Mouse (Mus musculus): ENCODE measurements around the gene 1700028K03Rik. TPM values are rescaled to one million over a fixed set of nuclear protein-coding genes. Genes with fewer than 3 reads are reported as not detected.

1700028K03Rik gene
- 0.08 and 0.17 TPM in 2 replicates for polyA plus RNA-seq (2015; fragmentation: Nextera tagmentation; extraction: Ambion mirVana)

DNA sequence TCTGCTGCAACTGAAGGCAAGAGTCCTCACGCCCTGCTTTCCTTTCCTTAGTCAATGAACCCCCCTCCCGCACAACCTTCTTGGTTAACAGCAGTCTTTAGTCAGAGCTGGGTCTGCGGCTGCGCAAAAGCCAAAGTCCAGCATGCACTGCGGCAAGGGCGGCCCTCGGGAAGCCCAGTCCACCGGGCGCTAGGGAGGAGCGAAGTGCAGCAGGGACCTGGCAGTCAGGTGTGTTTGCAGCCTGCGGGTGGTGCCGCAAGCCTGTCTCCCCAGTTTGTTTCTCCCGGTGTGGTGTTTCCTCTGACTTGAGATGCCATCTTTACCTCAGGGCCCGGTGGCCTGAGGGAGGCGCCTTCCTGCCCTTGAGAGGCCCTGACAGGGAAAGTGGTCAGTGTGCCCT, at the start of gene 1700028K03Rik:
Gene 1700028K03Rik (plus strand): TSS at position 129 of the 400 bp plus-strand sequence.
- Histone ChIP-seq H3K27ac (replicated peaks) (no peak within 1 kb of the TSS), H3K4me1 (replicated peaks) (no peaks in the 10 kb centered on the region), H3K36me3 (no peaks in the 10 kb centered on the region), H3K4me3 (no peak within 1 kb of the TSS), H3K4me2 (no peak within 1 kb of the TSS), H3K9me3 (no peaks in the 10 kb centered on the region), H3K27me3 (no peaks in the 10 kb centered on the region), H3K9ac (no peak within 1 kb of the TSS)
- 76% methylated on average over 15 of the region's 15 CpGs for WGBS
- ATAC-seq (ENCODE audit: low read depth): no peak

DNA sequence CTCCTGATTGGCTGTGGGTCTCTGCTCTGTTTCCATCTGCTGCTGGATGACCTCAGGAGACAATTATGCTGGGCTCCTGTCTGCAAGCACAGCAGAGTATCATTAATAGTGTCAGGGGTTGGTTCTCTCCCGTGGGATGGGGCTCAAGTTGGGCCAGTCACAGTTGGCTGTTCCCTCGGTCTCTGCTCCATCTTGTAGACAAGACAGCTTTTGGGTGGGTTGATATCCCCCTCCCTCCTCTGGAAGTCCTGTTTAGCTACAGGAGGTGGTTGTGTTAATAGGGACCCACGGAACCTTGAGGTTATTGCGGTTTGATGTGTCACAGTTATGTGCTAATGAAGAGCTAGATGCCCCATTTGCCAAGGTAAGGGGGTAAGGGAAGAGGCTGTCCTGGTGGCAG, 45.5 kb upstream of the 1700028K03Rik start:
- no peak for ATAC-seq (ENCODE audit: low read depth)
- no peaks in the 10 kb centered on the region for H3K4me1 ChIP-seq (replicated peaks)
- no peak overlapping the region for H3K27ac ChIP-seq (replicated peaks)
- no peak overlapping the region for H3K4me2 ChIP-seq
- H3K27me3 ChIP-seq: no peaks in the 10 kb centered on the region
- H3K36me3 ChIP-seq: no peaks in the 10 kb centered on the region
- H3K4me3 ChIP-seq: no peak overlapping the region
- no peak overlapping the region for H3K9ac ChIP-seq
- no peaks in the 10 kb centered on the region for H3K9me3 ChIP-seq
- 72% methylated on average over 4 of the region's 4 CpGs for WGBS

GRCm38 (mm10) chr5:107491036-107491435, 43.5 kb upstream of the 1700028K03Rik start:
- H3K27ac ChIP-seq (replicated peaks): no peak overlapping the region
- no peak overlapping the region for H3K4me2 ChIP-seq
- H3K9ac ChIP-seq: no peak overlapping the region
- WGBS: 76% methylated on average over 9 of the region's 9 CpGs
- no peaks in the 10 kb centered on the region for H3K27me3 ChIP-seq
- ATAC-seq (ENCODE audit: low read depth): no peak
- H3K9me3 ChIP-seq: no peaks in the 10 kb centered on the region; the same call in 1 of the 2 replicates
- no peaks in the 10 kb centered on the region for H3K4me1 ChIP-seq (replicated peaks)
- H3K36me3 ChIP-seq: no peaks in the 10 kb centered on the region
- no peak overlapping the region for H3K4me3 ChIP-seq

- Histone ChIP-seq H3K27ac (replicated peaks) (no peak overlapping the region), H3K4me1 (replicated peaks) (no peaks in the 10 kb centered on the region), H3K9me3 (no peaks in the 10 kb centered on the region; the same call in 1 of the 2 replicates), H3K36me3 (no peaks in the 10 kb centered on the region), H3K27me3 (no peaks in the 10 kb centered on the region), H3K4me3 (no peak overlapping the region), H3K4me2 (no peak overlapping the region), H3K9ac (no peak overlapping the region)
- WGBS: 92% methylated on average over 2 of the region's 2 CpGs
- no peak for ATAC-seq (ENCODE audit: low read depth)
Observed at GRCm38 (mm10) chr5:107492471-107492870, 42.0 kb upstream of the 1700028K03Rik start.

- H3K4me1 ChIP-seq (replicated peaks): peaks cover 16% of the 10 kb centered on the region
- H3K4me3 ChIP-seq: no peak overlapping the region
- H3K27ac ChIP-seq (replicated peaks): no peak overlapping the region
- H3K9ac ChIP-seq: no peak overlapping the region
- H3K4me2 ChIP-seq: no peak overlapping the region
- H3K36me3 ChIP-seq: no peaks in the 10 kb centered on the region
- no peaks in the 10 kb centered on the region; the same call in 1 of the 2 replicates for H3K9me3 ChIP-seq
- 94% methylated on average over 5 of the region's 5 CpGs for WGBS
- no peaks in the 10 kb centered on the region for H3K27me3 ChIP-seq
- ATAC-seq (ENCODE audit: low read depth): no peak
Observed at GRCm38 (mm10) chr5:107494759-107495158, 39.8 kb upstream of the 1700028K03Rik start.

GRCm38 (mm10) chr5:107496047-107496446, 38.5 kb upstream of the 1700028K03Rik start:
- Histone ChIP-seq H3K36me3 (0 out of 2 replicates have a peak, but pooled peaks cover 1% of the 10 kb centered on the region), H3K4me3 (no peak overlapping the region), H3K9me3 (no peaks in the 10 kb centered on the region; the same call in 1 of the 2 replicates), H3K9ac (no peak overlapping the region), H3K27ac (replicated peaks) (no peak overlapping the region), H3K4me1 (replicated peaks) (peaks cover 20% of the 10 kb centered on the region), H3K27me3 (no peaks in the 10 kb centered on the region), H3K4me2 (no peak overlapping the region)
- 82% methylated on average over 2 of the region's 2 CpGs for WGBS
- ATAC-seq (ENCODE audit: low read depth): no peak

DNA sequence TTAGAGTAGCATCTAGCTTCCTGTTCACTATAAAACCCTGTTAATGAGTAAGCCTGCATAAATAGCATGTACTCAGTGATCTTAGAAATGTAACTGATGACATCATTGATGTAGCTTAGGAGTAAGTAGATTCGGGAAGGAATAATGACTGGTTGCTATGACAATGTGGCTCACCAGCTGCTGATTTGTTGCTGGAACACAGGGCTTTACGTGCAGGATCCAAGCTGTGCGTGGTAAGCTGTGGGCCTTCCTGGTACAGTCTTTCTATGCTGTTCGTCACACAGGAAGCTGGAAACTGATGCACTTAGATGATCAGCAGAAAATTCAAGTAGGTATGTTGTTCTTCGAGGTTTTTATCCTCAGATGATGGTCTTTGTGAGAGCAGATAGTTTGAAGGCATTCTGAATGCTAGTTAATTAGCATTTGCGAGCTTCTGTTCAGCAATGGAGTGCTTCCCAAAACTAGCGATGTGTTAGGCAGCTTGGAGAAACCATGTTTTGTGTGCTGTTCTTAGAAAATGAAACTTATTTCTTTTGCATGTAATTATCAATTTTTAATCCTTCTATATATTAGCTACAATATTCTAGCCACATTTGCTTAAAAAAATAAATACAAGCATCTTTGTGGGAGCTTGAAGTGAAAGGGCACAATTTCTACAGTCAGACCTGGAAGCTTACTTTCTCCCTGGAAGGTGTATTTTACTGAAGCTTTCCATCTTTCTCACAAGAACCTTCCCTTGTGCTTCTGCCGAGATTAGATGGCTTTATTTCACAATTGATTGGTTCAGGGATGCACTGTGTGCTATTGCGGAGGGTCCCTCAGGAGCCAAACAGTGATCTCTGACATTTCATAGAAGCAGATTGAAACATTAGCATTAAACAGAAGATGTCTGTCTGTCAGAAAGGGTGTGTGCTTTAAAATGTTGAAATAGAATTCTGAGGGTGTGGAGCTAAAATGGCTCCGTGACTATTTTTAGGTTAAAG, 36.7 kb upstream of the 1700028K03Rik start:
- peaks cover 20% of the 10 kb centered on the region for H3K4me1 ChIP-seq (replicated peaks)
- WGBS: 42% methylated on average over 10 of the region's 10 CpGs
- no peaks in the 10 kb centered on the region for H3K27me3 ChIP-seq
- H3K36me3 ChIP-seq: 0 out of 2 replicates have a peak, but pooled peaks cover 6% of the 10 kb centered on the region
- H3K9ac ChIP-seq: peak overlapping the region; percentile 59
- peak overlapping the region; percentile 89 for H3K27ac ChIP-seq (replicated peaks)
- H3K4me3 ChIP-seq: peak overlapping the region; percentile 32
- ATAC-seq (ENCODE audit: low read depth): peak; percentile 94
- no peaks in the 10 kb centered on the region; the same call in 1 of the 2 replicates for H3K9me3 ChIP-seq
- H3K4me2 ChIP-seq: peak overlapping the region; percentile 51

- peaks cover 12% of the 10 kb centered on the region; the same call in 1 of the 2 replicates for H3K36me3 ChIP-seq
- 0 out of 2 replicates have a peak overlapping the region, but pooled peaks have one; percentile 89 for H3K27ac ChIP-seq (replicated peaks)
- no peaks in the 10 kb centered on the region for H3K27me3 ChIP-seq
- ATAC-seq (ENCODE audit: low read depth): no peak
- peak overlapping the region; percentile 51 for H3K4me2 ChIP-seq
- H3K9ac ChIP-seq: peak overlapping the region; percentile 59
- peak overlapping the region; percentile 32 for H3K4me3 ChIP-seq
- H3K4me1 ChIP-seq (replicated peaks): peaks cover 20% of the 10 kb centered on the region
- H3K9me3 ChIP-seq: no peaks in the 10 kb centered on the region; the same call in 1 of the 2 replicates
- WGBS: 60% methylated on average over 5 of the region's 5 CpGs
Observed at GRCm38 (mm10) chr5:107498806-107499310, 35.7 kb upstream of the 1700028K03Rik start.

DNA sequence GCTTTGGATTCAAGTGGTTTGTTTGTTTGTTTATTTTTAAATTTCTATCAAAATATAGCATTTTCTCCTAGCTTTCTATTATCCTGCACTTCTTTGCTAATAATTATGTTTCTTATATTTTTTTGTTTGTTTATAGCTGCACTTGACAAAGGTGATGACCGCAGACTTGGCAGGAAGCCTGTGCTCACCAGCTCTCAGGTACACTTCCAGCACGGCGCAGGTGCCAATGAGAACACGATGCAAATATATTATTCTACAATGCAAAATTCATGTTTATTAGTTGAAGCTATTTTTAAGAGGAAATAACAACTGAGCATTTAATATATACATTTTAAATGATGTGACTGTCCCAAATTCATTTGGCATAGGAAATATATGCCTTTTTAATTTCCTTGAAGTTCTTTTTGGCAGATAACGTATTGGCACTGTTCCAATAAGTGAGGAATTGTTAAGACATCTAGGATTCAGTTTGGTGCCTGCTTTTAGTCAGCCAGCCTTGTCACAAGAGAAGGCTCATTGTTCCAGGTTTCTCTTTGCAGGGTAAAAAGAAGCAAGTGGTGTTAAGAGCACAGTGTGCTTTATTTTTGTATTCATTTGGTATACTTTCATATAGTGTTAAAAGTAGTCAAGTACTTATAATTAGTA, 34.5 kb upstream of the 1700028K03Rik start:
- no peaks in the 10 kb centered on the region for H3K9me3 ChIP-seq
- ATAC-seq (ENCODE audit: low read depth): no peak
- 87% methylated on average over 5 of the region's 5 CpGs for WGBS
- no peak overlapping the region for H3K4me3 ChIP-seq
- peaks cover 21% of the 10 kb centered on the region for H3K36me3 ChIP-seq
- H3K9ac ChIP-seq: no peak overlapping the region
- H3K27ac ChIP-seq (replicated peaks): no peak overlapping the region
- peaks cover 20% of the 10 kb centered on the region for H3K4me1 ChIP-seq (replicated peaks)
- H3K4me2 ChIP-seq: no peak overlapping the region
- no peaks in the 10 kb centered on the region for H3K27me3 ChIP-seq

DNA sequence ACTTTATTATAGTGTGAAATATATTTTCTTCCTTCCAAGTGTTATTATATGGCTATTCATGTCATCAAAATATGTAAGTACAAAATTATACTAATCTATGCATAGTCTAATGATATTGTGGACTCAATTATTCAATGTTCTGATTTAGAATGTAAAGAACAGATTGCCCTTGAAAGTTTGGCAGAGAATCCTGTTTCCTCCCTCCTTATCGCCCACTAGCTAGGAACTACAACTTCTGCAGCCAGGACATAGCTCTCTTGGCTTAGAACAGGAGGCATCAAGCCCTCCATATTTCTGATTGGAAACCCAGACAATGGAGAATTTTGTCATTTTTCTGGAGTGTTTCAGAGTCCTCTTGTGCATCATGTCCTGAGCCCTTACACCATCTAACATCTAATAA, 33.8 kb upstream of the 1700028K03Rik start:
- WGBS: 94% methylated on average over 1 of the region's 1 CpGs
- ATAC-seq (ENCODE audit: low read depth): no peak
- H3K9ac ChIP-seq: no peak overlapping the region

DNA sequence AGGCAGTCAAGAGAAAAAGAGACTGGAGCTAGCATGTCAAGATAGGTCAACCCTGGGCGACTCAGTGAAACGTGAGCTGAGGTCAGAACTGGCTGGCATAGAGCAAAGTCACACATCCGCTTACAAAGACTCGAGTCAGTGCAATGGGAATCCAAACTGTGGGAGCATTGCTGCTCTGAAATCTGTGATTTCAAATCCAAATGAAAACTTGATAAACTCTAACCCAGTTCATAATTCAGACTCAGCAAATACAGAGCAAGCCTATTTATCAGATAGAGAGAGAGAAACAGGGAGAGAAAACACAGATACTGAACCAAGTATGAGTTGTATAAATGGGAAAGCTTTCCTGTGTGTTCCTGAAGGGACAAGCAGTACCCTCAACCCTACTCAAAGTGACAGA, 27.2 kb upstream of the 1700028K03Rik start, which contains the start of gene Gm42669:
Gene Gm42669 (plus strand): TSS at position 301 of the 400 bp plus-strand sequence.
- H3K9ac ChIP-seq: no peak within 1 kb of the TSS
- H3K4me2 ChIP-seq: no peak within 1 kb of the TSS
- H3K4me1 ChIP-seq (replicated peaks): no peaks in the 10 kb centered on the region
- no peak for ATAC-seq (ENCODE audit: low read depth)
- H3K27ac ChIP-seq (replicated peaks): no peak within 1 kb of the TSS
- H3K27me3 ChIP-seq: no peaks in the 10 kb centered on the region
- WGBS: 80% methylated on average over 4 of the region's 4 CpGs
- H3K4me3 ChIP-seq: no peak within 1 kb of the TSS
- H3K9me3 ChIP-seq: no peaks in the 10 kb centered on the region
- H3K36me3 ChIP-seq: peaks cover 46% of the 10 kb centered on the region

More for the DNA sequence above, 33.8 kb upstream of the 1700028K03Rik start:
- H3K27me3 ChIP-seq: no peaks in the 10 kb centered on the region
- H3K9me3 ChIP-seq: no peaks in the 10 kb centered on the region
- peaks cover 20% of the 10 kb centered on the region for H3K4me1 ChIP-seq (replicated peaks)
- no peak overlapping the region for H3K4me2 ChIP-seq
- no peak overlapping the region for H3K4me3 ChIP-seq
- peaks cover 29% of the 10 kb centered on the region for H3K36me3 ChIP-seq
- no peak overlapping the region for H3K27ac ChIP-seq (replicated peaks)

DNA sequence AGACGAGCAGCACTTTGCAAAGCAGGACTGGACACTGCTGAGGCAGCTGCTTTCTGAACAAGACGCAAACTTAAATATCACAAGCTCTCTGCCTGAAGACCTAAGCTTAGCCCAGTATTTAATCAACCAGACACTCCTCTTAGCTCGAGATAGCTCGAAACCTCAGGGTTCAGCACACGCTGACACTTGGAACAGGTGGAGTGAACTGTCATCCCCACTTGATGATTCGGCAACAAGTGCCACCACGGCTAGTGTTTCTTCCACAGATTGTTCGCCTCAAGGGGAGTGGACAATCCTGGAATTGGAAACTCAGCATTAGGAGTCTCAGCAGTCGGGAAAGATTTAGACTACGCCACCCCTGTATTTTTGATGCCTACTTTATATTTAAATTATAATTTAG, 24.0 kb upstream of the 1700028K03Rik start:
- Histone ChIP-seq H3K9ac (no peak overlapping the region), H3K27me3 (no peaks in the 10 kb centered on the region), H3K9me3 (no peaks in the 10 kb centered on the region), H3K36me3 (peaks cover 26% of the 10 kb centered on the region), H3K4me1 (replicated peaks) (no peaks in the 10 kb centered on the region), H3K4me2 (no peak overlapping the region), H3K4me3 (no peak overlapping the region), H3K27ac (replicated peaks) (no peak overlapping the region)
- WGBS: 89% methylated on average over 10 of the region's 10 CpGs
- ATAC-seq (ENCODE audit: low read depth): no peak
